Mouse (Mus musculus) spleen, adult 2 months (tissue): ENCODE measurements at regions not wholly inside any gene's neighbourhood (a gene's known extent, or its start where the extent isn't known, plus 50 kb on each side); places are given as distances from the start of the nearest gene placed in this dataset.

Source experiments
- DNase-seq, 2 experiments: peaks; one replicate each; pipeline versions ENCODE4 v3.0.0 to v3.0.0-alpha.2; 2012 to 2021; ENCODE audit warnings: low spot score in 2 of 2, low read depth in 1 of 2
- H3K27ac ChIP-seq: fragments of 200-500 bp; 2 replicates; pipeline ENCODE4 v1.5.1; 2012; ENCODE audit warnings: low read length, inconsistent platforms; ENCODE audit not compliant: insufficient read depth
- H3K27me3 ChIP-seq: fragments of 200-500 bp; 2 replicates; pipeline ENCODE4 v1.6.1; 2012; ENCODE audit warnings: mild to moderate bottlenecking, moderate library complexity, low read length, inconsistent platforms; ENCODE audit not compliant: control insufficient read depth, insufficient read depth
- H3K36me3 ChIP-seq: fragments of 200-500 bp; 2 replicates; pipeline ENCODE4 v1.6.1; 2012; ENCODE audit warnings: mild to moderate bottlenecking, low read length, inconsistent platforms; ENCODE audit not compliant: control insufficient read depth, insufficient read depth
- H3K4me1 ChIP-seq: fragments of 200-500 bp; 2 replicates; pipeline ENCODE4 v1.6.1; 2011; ENCODE audit warnings: inconsistent platforms; ENCODE audit not compliant: control insufficient read depth, insufficient read depth, insufficient read length
- H3K4me3 ChIP-seq: fragments of 200-500 bp; 2 replicates; pipeline ENCODE4 v1.5.1; 2011; ENCODE audit warnings: mild to moderate bottlenecking, inconsistent platforms; ENCODE audit not compliant: insufficient read depth, insufficient read length; ENCODE audit errors: extremely low read depth
- CTCF ChIP-seq: fragments of 200-500 bp; IDR thresholded peaks from 2 replicates; pipeline ENCODE4 v1.5.1; 2011; ENCODE audit warnings: mild to moderate bottlenecking, inconsistent platforms; ENCODE audit not compliant: insufficient read depth, insufficient read length, insufficient replicate concordance; ENCODE audit errors: extremely low read depth
- POLR2A ChIP-seq: fragments of 200-500 bp; IDR thresholded peaks from 2 replicates; pipeline ENCODE4 v1.6.1; 2011; ENCODE audit warnings: low read depth, low read length, inconsistent platforms
- WGBS: fragments of 180-500 bp; shearing (Covaris S2); methylation state at CpG from one replicate; pipeline ENCODE4 v1.1.7; 2018; 5-methylcytosine and 5-hydroxymethylcytosine counted together

DNA sequence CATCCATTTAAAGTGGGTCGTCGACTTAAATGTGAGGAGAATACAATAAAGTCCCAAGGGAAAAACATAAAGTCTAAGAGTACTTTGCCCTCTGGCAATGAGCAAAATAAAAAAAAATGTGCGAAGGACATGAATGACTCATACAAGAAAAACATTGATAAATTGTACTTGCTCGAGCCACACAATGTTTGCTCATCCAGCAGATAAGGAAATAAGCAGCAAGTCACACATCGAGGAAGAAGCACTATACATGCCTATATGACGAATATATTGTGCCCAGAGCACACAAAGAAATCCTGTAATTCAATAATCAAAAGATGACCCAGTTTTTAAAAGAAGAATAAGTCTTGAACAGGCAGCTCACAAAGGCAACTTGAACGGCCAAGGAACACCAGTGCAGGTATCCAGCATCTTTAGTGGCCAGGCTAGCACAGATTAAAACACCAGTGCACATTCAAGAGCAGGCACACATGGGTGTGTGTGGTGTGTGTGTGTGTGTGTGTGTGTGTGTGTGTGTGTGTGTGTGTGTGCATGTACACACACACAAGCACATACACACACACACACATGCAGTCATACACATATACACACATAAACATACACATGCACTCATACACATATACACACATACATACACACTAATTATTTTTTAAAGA, 108.4 kb upstream of the Nr4a3 start:
- H3K4me3 ChIP-seq, result no peak overlapping the region
- WGBS, result 89% methylated on average over 7 of the region's 7 CpGs
- H3K4me1 ChIP-seq, result no peaks in the 10 kb centered on the region
- DNase-seq, result no peak
- H3K27me3 ChIP-seq, result no peaks in the 10 kb centered on the region
- no peaks in the 10 kb centered on the region for H3K36me3 ChIP-seq
- no peak overlapping the region for H3K27ac ChIP-seq
- TF ChIP-seq CTCF, result no peak
- TF ChIP-seq POLR2A, result no peak

DNA sequence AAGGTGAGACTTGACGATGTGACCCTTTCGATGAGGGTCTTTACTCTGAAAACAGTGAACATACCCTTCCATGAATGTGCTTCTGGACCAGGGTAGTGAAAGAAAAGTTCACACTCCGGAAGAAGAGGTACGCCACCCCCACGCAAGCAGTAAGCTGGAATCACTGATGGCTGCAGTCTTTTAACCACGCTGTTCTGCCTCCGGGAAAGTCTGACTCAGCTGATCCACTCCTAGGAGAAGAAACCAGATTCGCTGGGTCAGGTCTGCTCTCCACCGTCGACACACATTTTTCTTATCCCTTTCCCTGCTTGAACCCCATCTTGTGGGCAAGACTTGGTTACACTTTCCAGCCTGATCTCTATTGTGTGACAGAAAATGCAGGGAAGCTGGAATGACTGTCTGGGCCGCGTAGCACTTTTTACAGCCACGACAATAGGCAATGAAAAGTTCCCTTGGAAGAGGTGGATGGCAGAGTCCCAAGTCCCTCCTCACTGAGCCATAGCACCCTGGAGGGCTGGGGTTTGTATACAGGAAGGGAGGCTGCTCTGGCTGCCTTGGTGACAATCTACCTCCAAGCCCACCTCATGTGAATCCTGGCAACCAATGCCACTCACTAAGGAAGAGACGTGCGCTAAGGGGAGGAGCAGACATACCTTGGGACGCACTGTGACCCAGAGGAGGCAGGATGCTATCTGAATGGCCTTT, 96.9 kb upstream of the Nr4a3 start:
- DNase-seq, result no peak
- Histone ChIP-seq H3K27me3 (no peaks in the 10 kb centered on the region), H3K36me3 (no peaks in the 10 kb centered on the region), H3K4me1 (peaks cover 2% of the 10 kb centered on the region; the same call in 1 of the 2 replicates), H3K27ac (no peak overlapping the region), H3K4me3 (no peak overlapping the region)
- no peak for TF ChIP-seq CTCF
- no peak for TF ChIP-seq POLR2A
- 72% methylated on average over 16 of the region's 16 CpGs for WGBS

DNA sequence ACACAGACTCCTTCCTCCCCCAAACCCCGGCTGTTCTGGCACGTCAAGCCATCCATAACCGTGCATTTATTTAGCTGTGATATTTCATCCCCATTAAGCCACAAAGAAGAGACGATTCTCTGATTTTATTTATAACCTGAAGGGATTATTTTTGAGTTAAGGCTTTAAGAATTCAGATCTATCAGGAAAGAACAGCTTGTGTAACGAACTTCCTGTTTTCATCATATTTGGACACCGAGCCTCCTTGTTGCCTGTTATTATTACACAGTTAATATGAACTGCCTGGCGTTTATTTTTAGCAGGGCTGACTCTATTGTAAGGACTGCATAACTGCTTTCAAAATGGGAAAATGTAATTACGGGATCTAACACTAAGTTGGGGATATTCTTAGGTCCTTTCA, 96.2 kb upstream of the Nr4a3 start:
- TF ChIP-seq CTCF (no peak), POLR2A (no peak)
- DNase-seq, result no peak

DNA sequence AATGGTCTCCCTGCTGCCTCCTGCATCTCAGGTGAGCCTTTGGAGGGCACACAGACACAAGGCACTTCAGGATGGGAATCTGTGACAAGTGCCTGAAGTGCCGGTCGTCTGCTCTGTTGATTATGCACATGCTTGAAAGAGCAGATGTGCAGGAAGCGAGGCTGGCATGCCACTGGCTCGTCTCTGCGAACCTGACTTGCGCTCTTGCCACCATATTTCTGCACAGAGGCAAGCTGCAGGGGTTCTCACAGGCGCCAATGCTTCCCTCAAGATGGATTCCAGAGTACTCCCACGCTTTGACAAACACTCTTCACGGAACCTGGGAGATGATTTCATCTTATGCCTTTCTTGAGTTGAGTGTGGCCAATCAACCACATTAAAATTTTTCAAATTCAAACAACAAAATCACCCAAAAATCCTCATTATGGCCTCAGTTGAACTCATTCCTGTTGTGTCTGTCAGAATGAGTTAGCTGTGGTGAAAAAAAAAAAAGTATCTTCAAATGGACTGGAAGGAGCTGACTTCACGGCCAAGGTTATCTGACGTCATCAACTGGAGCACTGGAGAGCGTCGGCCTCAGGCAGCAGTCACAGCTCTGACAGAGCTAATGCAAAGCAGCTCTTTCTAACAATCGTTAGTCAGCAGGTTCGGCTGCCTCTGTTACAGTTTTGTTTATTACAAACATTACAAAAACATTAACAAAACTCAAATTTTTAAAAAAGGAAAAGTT, 90.2 kb upstream of the Nr4a3 start:
- no peaks in the 10 kb centered on the region for H3K36me3 ChIP-seq
- no peak overlapping the region for H3K27ac ChIP-seq
- DNase-seq, result no peak
- H3K27me3 ChIP-seq, result no peaks in the 10 kb centered on the region
- TF ChIP-seq CTCF (no peak), POLR2A (no peak)
- H3K4me3 ChIP-seq, result no peak overlapping the region
- 85% methylated on average over 15 of the region's 15 CpGs for WGBS
- H3K4me1 ChIP-seq, result no peaks in the 10 kb centered on the region

More for the DNA sequence above, 96.2 kb upstream of the Nr4a3 start:
- H3K36me3 ChIP-seq, result no peaks in the 10 kb centered on the region
- H3K4me3 ChIP-seq, result no peak overlapping the region
- H3K27me3 ChIP-seq, result no peaks in the 10 kb centered on the region
- H3K27ac ChIP-seq, result no peak overlapping the region
- 10% methylated on average over 8 of the region's 8 CpGs for WGBS
- H3K4me1 ChIP-seq, result peaks cover 2% of the 10 kb centered on the region; the same call in 1 of the 2 replicates

DNA sequence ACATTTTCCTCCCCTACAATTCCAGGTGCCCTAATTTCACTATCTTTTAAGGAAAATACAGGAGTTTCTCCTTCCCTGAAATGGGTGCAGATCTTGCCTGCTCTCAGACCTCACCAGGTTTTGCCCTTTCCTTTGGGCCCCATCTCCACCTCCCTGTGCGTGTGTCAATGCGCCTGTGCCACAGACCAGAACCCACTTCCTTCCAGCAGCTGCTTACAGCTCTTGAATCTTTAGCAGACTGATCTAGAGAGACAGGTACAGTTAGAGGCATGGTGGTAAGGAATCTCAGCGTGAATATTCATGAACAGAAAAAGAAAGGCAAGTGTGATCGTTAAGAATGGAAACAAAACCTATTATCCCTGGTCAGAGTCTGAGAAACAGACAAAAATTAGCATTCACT, 80.3 kb upstream of the Nr4a3 start:
- 10% methylated on average over 4 of the region's 4 CpGs for WGBS
- Histone ChIP-seq H3K27ac (no peak overlapping the region), H3K4me3 (no peak overlapping the region), H3K36me3 (no peaks in the 10 kb centered on the region), H3K4me1 (no peaks in the 10 kb centered on the region), H3K27me3 (no peaks in the 10 kb centered on the region)
- peak in 1 of 2 experiments; percentile 17 for DNase-seq
- no peak for TF ChIP-seq CTCF
- no peak for TF ChIP-seq POLR2A

DNA sequence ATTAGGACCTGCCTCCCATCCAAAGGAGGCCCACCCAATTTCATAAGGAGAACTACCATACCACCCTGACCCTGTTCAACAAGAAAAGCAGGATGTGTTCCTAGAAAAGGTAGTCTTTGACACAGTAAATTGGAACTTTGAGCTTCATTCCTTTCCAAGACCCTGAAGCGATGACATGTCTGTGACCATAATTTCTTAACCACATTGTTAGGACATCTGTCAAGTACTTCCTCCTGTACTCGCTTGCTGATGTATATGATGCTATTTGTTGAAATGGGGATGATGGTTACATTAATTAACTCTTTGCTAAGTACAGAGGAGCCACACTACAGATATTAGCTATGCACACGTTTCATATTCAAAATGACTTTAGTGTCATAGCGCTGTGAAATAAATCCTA, 73.1 kb upstream of the Nr4a3 start:
- no peak for DNase-seq
- TF ChIP-seq POLR2A (no peak), CTCF (no peak)
- H3K27ac ChIP-seq, result no peak overlapping the region
- no peaks in the 10 kb centered on the region for H3K27me3 ChIP-seq
- no peak overlapping the region for H3K4me3 ChIP-seq
- WGBS, result 43% methylated on average over 4 of the region's 4 CpGs
- H3K4me1 ChIP-seq, result no peaks in the 10 kb centered on the region
- H3K36me3 ChIP-seq, result no peaks in the 10 kb centered on the region
